Mouse (Mus musculus) lung, adult 2 months (tissue): ENCODE measurements around the gene Traf1.

ENCODE experiments used
- CTCF ChIP-seq: fragments of 200-500 bp; IDR thresholded peaks from 2 replicates; pipeline ENCODE4 v1.5.1; 2011; ENCODE audit warnings: mild to moderate bottlenecking, low read length, control low read depth; ENCODE audit not compliant: insufficient read depth
- POLR2A ChIP-seq: fragments of 200-500 bp; IDR thresholded peaks from 2 replicates; pipeline ENCODE4 v1.6.1; 2011; ENCODE audit warnings: low read depth, mild to moderate bottlenecking, control low read depth, low read length, borderline replicate concordance; ENCODE audit errors: extremely low read depth

GRCm38 (mm10) chr2:34966243-34966934 is 4.8 kb upstream of the Traf1 start:
- TF ChIP-seq CTCF (no peak), POLR2A (no peak)
